Mouse (Mus musculus): ENCODE measurements at regions not wholly inside any gene's neighbourhood (a gene's known extent, or its start where the extent isn't known, plus 50 kb on each side); places are given as distances from the start of the nearest gene placed in this dataset.

DNA sequence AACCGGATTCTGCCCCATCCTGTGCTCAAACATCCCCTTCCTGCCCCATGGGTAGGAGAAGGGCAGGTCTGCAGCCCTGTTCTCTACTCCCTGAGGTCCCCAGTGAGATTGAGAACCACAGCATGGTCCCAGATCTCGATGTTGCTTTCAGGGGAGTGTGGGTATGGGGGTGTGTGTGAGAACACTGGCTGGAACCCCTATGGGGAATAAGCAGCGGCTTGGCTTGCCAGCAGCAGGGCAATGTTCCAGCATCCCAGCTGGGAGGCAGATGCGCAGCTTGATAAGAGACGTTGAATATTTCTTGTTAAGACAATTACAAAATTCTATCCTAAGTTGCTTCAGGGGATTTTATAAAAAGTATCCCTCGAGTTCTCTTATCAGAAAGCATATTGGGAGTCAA lies 53.7 kb upstream of the Dcbld2 start:
- no peak for DNase-seq (ENCODE audit: low read depth, low spot score)

Data from WW6 (cell line).